ENCODE assay signal across 24 mouse cellular contexts in genomic region chr2:65347367-65347766, GRCm38 (mm10). TPM values are rescaled to one million over a fixed set of nuclear protein-coding genes. Genes with fewer than 3 reads are reported as not detected.
A peak's percentile ranks its signal among the peaks of the same experiment; 100 is the strongest.
DNase-seq lines count a peak whose midpoint lies in the region; ATAC-seq and TF ChIP-seq lines count a peak whose summit lies in the region.
"Had no signal": no experiment of that assay in that cellular context is flagged by ENCODE, and none has a peak within 500 bp of the region (broad histone marks: within the 10 kb centered on the region; RNA-seq: fewer than 3 reads in every experiment).

No protein-coding gene starts in this region.

- H3K4me3 ChIP-seq in midbrain, embryonic 13.5 days (replicated peaks): no peak overlapping the region
- H3K4me3 ChIP-seq in midbrain, embryonic 11.5 days (ENCODE audit: low read depth, low read length): no peak overlapping the region
- no peak overlapping the region for H3K4me3 ChIP-seq in CH12.LX (replicated peaks in 1 of 3; ENCODE audit: low read depth in 2 of 3, low read length in 2 of 3, poor library complexity in 1 of 3)
- no peak overlapping the region for H3K4me3 ChIP-seq in midbrain, embryonic 16.5 days (ENCODE audit: low read depth, low read length)
- H3K4me3 ChIP-seq: embryonic facial prominence, embryonic 13.5 days; forebrain, embryonic 12.5 days; heart, embryonic 10.5 days; hindbrain, embryonic 13.5 days had no signal

- no peaks in the 10 kb centered on the region for H3K36me3 ChIP-seq in midbrain, embryonic 13.5 days
- no peaks in the 10 kb centered on the region for H3K36me3 ChIP-seq in midbrain, embryonic 11.5 days (ENCODE audit: control insufficient read depth, insufficient read depth, low read length)
- no peaks in the 10 kb centered on the region for H3K36me3 ChIP-seq in CH12.LX (replicated peaks in 1 of 2; ENCODE audit: control insufficient read depth in 1 of 2, insufficient read depth in 1 of 2, low read length in 1 of 2)
- H3K36me3 ChIP-seq in midbrain, embryonic 16.5 days (ENCODE audit: control insufficient read depth, insufficient read depth, low read length): no peaks in the 10 kb centered on the region
- H3K36me3 ChIP-seq: embryonic facial prominence, embryonic 13.5 days; forebrain, embryonic 12.5 days; heart, embryonic 10.5 days; hindbrain, embryonic 13.5 days had no signal

- no peaks in the 10 kb centered on the region for H3K27me3 ChIP-seq in midbrain, embryonic 13.5 days
- H3K27me3 ChIP-seq in midbrain, embryonic 11.5 days (ENCODE audit: control insufficient read depth, insufficient read depth, low read length): no peaks in the 10 kb centered on the region
- H3K27me3 ChIP-seq in CH12.LX (replicated peaks): no peaks in the 10 kb centered on the region
- H3K27me3 ChIP-seq in midbrain, embryonic 16.5 days (ENCODE audit: control insufficient read depth, insufficient read depth, low read depth, low read length): no peaks in the 10 kb centered on the region
- H3K27me3 ChIP-seq: embryonic facial prominence, embryonic 13.5 days; forebrain, embryonic 12.5 days; hindbrain, embryonic 13.5 days had no signal

- H3K4me2 ChIP-seq in midbrain, embryonic 13.5 days (replicated peaks): no peak overlapping the region
- H3K4me2 ChIP-seq in midbrain, embryonic 11.5 days: no peak overlapping the region
- H3K4me2 ChIP-seq in CH12.LX (ENCODE audit: insufficient read depth, low read depth, poor library complexity, severe bottlenecking): peak overlapping the region; percentile 29; the same call in 1 of the 2 replicates
- no peak overlapping the region for H3K4me2 ChIP-seq in midbrain, embryonic 16.5 days (ENCODE audit: low read length)
- H3K4me2 ChIP-seq: embryonic facial prominence, embryonic 13.5 days; forebrain, embryonic 12.5 days; hindbrain, embryonic 13.5 days had no signal

- WGBS in midbrain, embryonic 13.5 days: 70% methylated on average over 4 of the region's 4 CpGs
- WGBS in midbrain, embryonic 11.5 days: 68% methylated on average over 4 of the region's 4 CpGs
- 62% methylated on average over 4 of the region's 4 CpGs for WGBS in midbrain, embryonic 16.5 days

- no peak overlapping the region for H3K9ac ChIP-seq in midbrain, embryonic 13.5 days (replicated peaks)
- H3K9ac ChIP-seq in midbrain, embryonic 11.5 days (ENCODE audit: low read length): no peak overlapping the region
- H3K9ac ChIP-seq in CH12.LX (ENCODE audit: insufficient read depth, low read depth): no peak overlapping the region; the same call in 1 of the 2 replicates
- no peak overlapping the region for H3K9ac ChIP-seq in midbrain, embryonic 16.5 days (ENCODE audit: low read depth, low read length)
- H3K9ac ChIP-seq: embryonic facial prominence, embryonic 13.5 days; forebrain, embryonic 12.5 days; hindbrain, embryonic 13.5 days had no signal

- TF ChIP-seq EP300 in CH12.LX (IDR thresholded peaks at IDR 0.05; ENCODE audit: low read length): no peak

- TF ChIP-seq RAD21 in CH12.LX (IDR thresholded peaks at IDR 0.05; ENCODE audit: low read depth, low read length): no peak

- TF ChIP-seq POLR2A in CH12.LX (IDR thresholded peaks at IDR 0.05; ENCODE audit: low read depth, low read length): no peak

- no peak for ATAC-seq in midbrain, embryonic 13.5 days
- ATAC-seq in midbrain, embryonic 11.5 days (ENCODE audit: low FRiP score): no peak
- no peak for ATAC-seq in midbrain, embryonic 16.5 days
- ATAC-seq: forebrain, embryonic 16.5 days; hindbrain, postnatal 0 days had no signal

- no peak for DNase-seq in midbrain, embryonic 11.5 days (ENCODE audit: low spot score, missing footprints)
- DNase-seq in CH12.LX (ENCODE audit: extremely low read depth): no peak
- peak; percentile 36 for DNase-seq in induced T-regulatory cell, adult 2 months (ENCODE audit: low read depth)
- DNase-seq in retina, postnatal 1 day: no peak
- no peak for DNase-seq in frontal cortex, postnatal 10 days (ENCODE audit: low spot score in 2 of 2)
- DNase-seq: adrenal gland, adult 2 months; adrenal gland, postnatal 25 days; cerebellum, adult 18-20 months; cerebellum, adult 9-11 months; cerebellum, postnatal 36 days; gastrocnemius, postnatal 36 days; heart, adult 11 months; heart, postnatal 10 days; heart, postnatal 4 days had no signal

- H3K4me1 ChIP-seq in midbrain, embryonic 13.5 days (replicated peaks): peaks cover 7% of the 10 kb centered on the region; the same call in 1 of the 2 replicates
- no peaks in the 10 kb centered on the region for H3K4me1 ChIP-seq in midbrain, embryonic 11.5 days (ENCODE audit: control insufficient read depth, insufficient read depth, low read length)
- peaks cover 0 to 11% of the 10 kb centered on the region in 2 experiments; a peak in 2 of 4 replicates for H3K4me1 ChIP-seq in CH12.LX (ENCODE audit: control insufficient read depth in 1 of 2, insufficient read depth in 2 of 2)
- peaks cover 9% of the 10 kb centered on the region; the same call in 1 of the 2 replicates for H3K4me1 ChIP-seq in midbrain, embryonic 16.5 days (ENCODE audit: control insufficient read depth, insufficient read depth, low read length)
- H3K4me1 ChIP-seq: embryonic facial prominence, embryonic 13.5 days had no signal

- H3K9me3 ChIP-seq in midbrain, embryonic 13.5 days: no peaks in the 10 kb centered on the region
- no peaks in the 10 kb centered on the region for H3K9me3 ChIP-seq in midbrain, embryonic 11.5 days (ENCODE audit: control insufficient read depth, low read length)
- no peaks in the 10 kb centered on the region for H3K9me3 ChIP-seq in CH12.LX (replicated peaks; ENCODE audit: low read length)
- no peaks in the 10 kb centered on the region for H3K9me3 ChIP-seq in midbrain, embryonic 16.5 days (replicated peaks; ENCODE audit: control insufficient read depth, low read length, poor library complexity, severe bottlenecking)
- H3K9me3 ChIP-seq: embryonic facial prominence, embryonic 13.5 days; forebrain, embryonic 12.5 days; heart, embryonic 10.5 days; hindbrain, embryonic 13.5 days had no signal

- in situ Hi-C loops in CH12.LX (cut with MboI; ENCODE audit: low pct_ligation_motif_present, low pct_unique_long_range_greater_than_20kb, low sequenced_read_pairs): loop anchor here (25.0 kb wide), 1 partner anchor 335 kb away; the partner anchor contains the start of gene Grb14

- peak overlapping the region; percentile 54 for H3K27ac ChIP-seq in midbrain, embryonic 13.5 days
- H3K27ac ChIP-seq in midbrain, embryonic 11.5 days (ENCODE audit: low read depth, low read length): no peak overlapping the region
- no peak overlapping the region for H3K27ac ChIP-seq in CH12.LX (ENCODE audit: insufficient read depth, low read depth)
- H3K27ac ChIP-seq in midbrain, embryonic 16.5 days (ENCODE audit: low read length): peak overlapping the region; percentile 43
- H3K27ac ChIP-seq: embryonic facial prominence, embryonic 13.5 days; forebrain, embryonic 12.5 days; heart, embryonic 10.5 days; hindbrain, embryonic 13.5 days; hindbrain, postnatal 0 days had no signal

- dilution Hi-C loops in CH12.LX (cut with MboI; ENCODE audit: extremely low pct_ligation_motif_present, extremely low pct_unique_long_range_greater_than_20kb, low sequenced_read_pairs): no loop called here

- no peaks in the 10 kb centered on the region for H3K79me2 ChIP-seq in CH12.LX (replicated peaks; ENCODE audit: control insufficient read depth, extremely low read depth, insufficient read depth, poor library complexity, severe bottlenecking)

- no peak for TF ChIP-seq CTCF in CH12.LX (conservative IDR thresholded peaks at IDR 0.05 in 1 of 2, IDR thresholded peaks at IDR 0.05 in 1 of 2; ENCODE audit: low read depth in 2 of 2, low read length in 2 of 2)

TF ChIP-seq in CH12.LX, 34 proteins besides CTCF, POLR2A, EP300 and RAD21:
- TF ChIP-seq JUN (IDR thresholded peaks at IDR 0.05; ENCODE audit: insufficient read depth, low read depth, low read length) (no peak), USF2 (conservative IDR thresholded peaks at IDR 0.05; ENCODE audit: low read depth, low read length) (0 out of 2 replicates have a peak, but pooled peaks have one; percentile 11), E2F4 (IDR thresholded peaks at IDR 0.05; ENCODE audit: insufficient replicate concordance, low read depth, low read length) (no peak)
TF ChIP-seq in CH12.LX: peak in this region for 1.

RNA-seq across cellular contexts. Expression of gene Slc38a11, which starts 16.5 kb away (rescaled TPM):
- 1.9 and 2.8 TPM in 2 replicates for polyA plus RNA-seq in midbrain, embryonic 13.5 days (2015; fragmentation: Nextera tagmentation; extraction: Ambion mirVana)
- 0.68 and 1.1 TPM in 2 replicates for polyA plus RNA-seq in midbrain, embryonic 11.5 days (2014; fragmentation: Nextera tagmentation; extraction: Ambion mirVana)
- total RNA-seq in CH12.LX (2012; rRNA removed): not detected in 2 replicates
- not detected in 2 replicates for total RNA-seq in CH12.LX (2014; rRNA removed)
- not detected in 2 replicates for polyA plus RNA-seq in CH12.LX (2012; ENCODE audit: insufficient read length, low read depth)
- polyA plus RNA-seq in midbrain, embryonic 16.5 days (2015; fragmentation: Nextera tagmentation; extraction: Ambion mirVana): 1.3 and 1.6 TPM in 2 replicates
- total RNA-seq: MEL had no signal
- polyA plus RNA-seq: heart, embryonic 10.5 days; heart, embryonic 14.5 days had no signal

Comparison
In these comparisons a context has a peak if more than half of its experiments do, and no peak if none do; other contexts are left out.
1. H3K27ac ChIP-seq: peak in midbrain, embryonic 13.5 days (single experiment) and midbrain, embryonic 16.5 days (single experiment); none in midbrain, embryonic 11.5 days (single experiment) and CH12.LX (single experiment).